In genomic region chr10:7578002-7578401, GRCm38 (mm10) we compare ENCODE assay signal across 10 mouse cellular contexts. TPM values are rescaled to one million over a fixed set of nuclear protein-coding genes. Genes with fewer than 3 reads are reported as not detected.
A peak's percentile ranks its signal among the peaks of the same experiment; 100 is the strongest.
DNase-seq lines count a peak whose midpoint lies in the region; ATAC-seq lines count a peak whose summit lies in the region.
"Had no signal": no experiment of that assay in that cellular context is flagged by ENCODE, and none has a peak within 500 bp of the region (broad histone marks: within the 10 kb centered on the region; RNA-seq: fewer than 3 reads in every experiment).

No protein-coding gene starts in this region.

- H3K9me3 ChIP-seq in embryonic facial prominence, embryonic 11.5 days (replicated peaks; ENCODE audit: control insufficient read depth, low read length), result no peaks in the 10 kb centered on the region
- H3K9me3 ChIP-seq in embryonic facial prominence, embryonic 10.5 days, result no peaks in the 10 kb centered on the region
- no peaks in the 10 kb centered on the region for H3K9me3 ChIP-seq in midbrain, embryonic 14.5 days (ENCODE audit: control insufficient read depth, low read length)
- H3K9me3 ChIP-seq in midbrain, embryonic 16.5 days (replicated peaks; ENCODE audit: control insufficient read depth, low read length, poor library complexity, severe bottlenecking), result no peaks in the 10 kb centered on the region
- no peaks in the 10 kb centered on the region for H3K9me3 ChIP-seq in heart, embryonic 11.5 days (replicated peaks; ENCODE audit: control insufficient read depth, low read length)
- H3K9me3 ChIP-seq: neural tube, embryonic 12.5 days had no signal

- no peaks in the 10 kb centered on the region for H3K4me1 ChIP-seq in embryonic facial prominence, embryonic 11.5 days (ENCODE audit: control insufficient read depth, insufficient read depth, low read length)
- 0 out of 2 replicates have a peak, but pooled peaks cover 3% of the 10 kb centered on the region for H3K4me1 ChIP-seq in embryonic facial prominence, embryonic 10.5 days
- H3K4me1 ChIP-seq in midbrain, embryonic 14.5 days (ENCODE audit: control insufficient read depth, insufficient read depth, low read length), result no peaks in the 10 kb centered on the region
- H3K4me1 ChIP-seq in midbrain, embryonic 16.5 days (ENCODE audit: control insufficient read depth, insufficient read depth, low read length), result no peaks in the 10 kb centered on the region
- H3K4me1 ChIP-seq in heart, embryonic 11.5 days (ENCODE audit: control insufficient read depth, insufficient read depth, low read length), result no peaks in the 10 kb centered on the region
- H3K4me1 ChIP-seq: neural tube, embryonic 12.5 days had no signal

- H3K4me2 ChIP-seq in embryonic facial prominence, embryonic 11.5 days (ENCODE audit: low read depth, low read length), result no peak overlapping the region
- H3K4me2 ChIP-seq in midbrain, embryonic 14.5 days (ENCODE audit: low read length), result no peak overlapping the region
- no peak overlapping the region for H3K4me2 ChIP-seq in midbrain, embryonic 16.5 days (ENCODE audit: low read length)
- H3K4me2 ChIP-seq in heart, embryonic 11.5 days, result no peak overlapping the region
- H3K4me2 ChIP-seq: neural tube, embryonic 12.5 days had no signal

- no peak for ATAC-seq in embryonic facial prominence, embryonic 11.5 days (replicated peaks; ENCODE audit: insufficient number of reproducible peaks, low FRiP score, low TSS enrichment, low read depth)
- no peak for ATAC-seq in midbrain, embryonic 14.5 days (ENCODE audit: low FRiP score, low TSS enrichment)
- no peak for ATAC-seq in midbrain, embryonic 16.5 days
- ATAC-seq in common myeloid progenitor, adult 5-6 weeks (replicated peaks; ENCODE audit: low read depth, poor library complexity, severe bottlenecking), result peak; percentile 66; the same call in 1 of the 2 replicates
- ATAC-seq in megakaryocyte-erythroid progenitor cell, adult 5-6 weeks (replicated peaks; ENCODE audit: low FRiP score, low TSS enrichment, poor library complexity, severe bottlenecking), result peak; percentile 67
- ATAC-seq in heart, embryonic 11.5 days (replicated peaks; ENCODE audit: insufficient number of reproducible peaks, low FRiP score, low TSS enrichment), result no peak

- no peaks in the 10 kb centered on the region for H3K36me3 ChIP-seq in embryonic facial prominence, embryonic 11.5 days (replicated peaks; ENCODE audit: control insufficient read depth, insufficient read depth, low read depth, low read length)
- H3K36me3 ChIP-seq in embryonic facial prominence, embryonic 10.5 days (replicated peaks), result no peaks in the 10 kb centered on the region
- H3K36me3 ChIP-seq in midbrain, embryonic 14.5 days (ENCODE audit: control insufficient read depth, insufficient read depth, low read length), result no peaks in the 10 kb centered on the region
- H3K36me3 ChIP-seq in midbrain, embryonic 16.5 days (ENCODE audit: control insufficient read depth, insufficient read depth, low read length), result no peaks in the 10 kb centered on the region
- no peaks in the 10 kb centered on the region for H3K36me3 ChIP-seq in heart, embryonic 11.5 days (ENCODE audit: control insufficient read depth, insufficient read depth, low read length)
- H3K36me3 ChIP-seq: neural tube, embryonic 12.5 days had no signal

- no peak overlapping the region for H3K4me3 ChIP-seq in embryonic facial prominence, embryonic 11.5 days (ENCODE audit: low read depth, low read length)
- no peak overlapping the region for H3K4me3 ChIP-seq in embryonic facial prominence, embryonic 10.5 days
- no peak overlapping the region for H3K4me3 ChIP-seq in midbrain, embryonic 14.5 days (replicated peaks; ENCODE audit: low read depth, low read length)
- H3K4me3 ChIP-seq in midbrain, embryonic 16.5 days (ENCODE audit: low read depth, low read length), result no peak overlapping the region
- H3K4me3 ChIP-seq in heart, embryonic 11.5 days (ENCODE audit: low read depth, low read length), result no peak overlapping the region
- H3K4me3 ChIP-seq: erythroblast, embryonic 14.5 days; neural tube, embryonic 12.5 days had no signal

- DNase-seq in embryonic facial prominence, embryonic 11.5 days (ENCODE audit: low spot score), result peak; percentile 7
- no peak for DNase-seq in embryonic facial prominence, embryonic 10.5 days (ENCODE audit: low spot score)
- peak; percentile 33 for DNase-seq in midbrain, embryonic 14.5 days
- DNase-seq in testis, postnatal 10 days (ENCODE audit: low spot score), result no peak

- H3K27me3 ChIP-seq in embryonic facial prominence, embryonic 11.5 days (ENCODE audit: control insufficient read depth, insufficient read depth, low read length), result no peaks in the 10 kb centered on the region
- H3K27me3 ChIP-seq in embryonic facial prominence, embryonic 10.5 days (replicated peaks; ENCODE audit: low read depth, poor library complexity, severe bottlenecking), result no peaks in the 10 kb centered on the region
- no peaks in the 10 kb centered on the region for H3K27me3 ChIP-seq in midbrain, embryonic 14.5 days (ENCODE audit: control insufficient read depth, insufficient read depth, low read length)
- H3K27me3 ChIP-seq in midbrain, embryonic 16.5 days (ENCODE audit: control insufficient read depth, insufficient read depth, low read depth, low read length), result no peaks in the 10 kb centered on the region
- no peaks in the 10 kb centered on the region for H3K27me3 ChIP-seq in heart, embryonic 11.5 days (ENCODE audit: control insufficient read depth, insufficient read depth, low read length)
- H3K27me3 ChIP-seq: neural tube, embryonic 12.5 days had no signal

- no peak overlapping the region for H3K27ac ChIP-seq in embryonic facial prominence, embryonic 11.5 days (replicated peaks; ENCODE audit: low read depth, low read length)
- no peak overlapping the region for H3K27ac ChIP-seq in embryonic facial prominence, embryonic 10.5 days (replicated peaks)
- H3K27ac ChIP-seq in midbrain, embryonic 14.5 days (replicated peaks; ENCODE audit: low read depth, low read length), result no peak overlapping the region
- H3K27ac ChIP-seq in midbrain, embryonic 16.5 days (ENCODE audit: low read length), result no peak overlapping the region
- H3K27ac ChIP-seq in heart, embryonic 11.5 days (ENCODE audit: low read depth, low read length), result no peak overlapping the region
- H3K27ac ChIP-seq: neural tube, embryonic 12.5 days had no signal

- H3K9ac ChIP-seq in embryonic facial prominence, embryonic 11.5 days (replicated peaks; ENCODE audit: low read length), result no peak overlapping the region
- H3K9ac ChIP-seq in midbrain, embryonic 14.5 days (replicated peaks; ENCODE audit: low read length), result no peak overlapping the region
- no peak overlapping the region for H3K9ac ChIP-seq in midbrain, embryonic 16.5 days (ENCODE audit: low read depth, low read length)
- H3K9ac ChIP-seq in heart, embryonic 11.5 days (ENCODE audit: low read depth, low read length), result no peak overlapping the region
- H3K9ac ChIP-seq: neural tube, embryonic 12.5 days had no signal

RNA-seq across cellular contexts. Expression of gene Lrp11, which starts 11.6 kb away (rescaled TPM):
- 6.1 and 7.5 TPM in 2 replicates for polyA plus RNA-seq in embryonic facial prominence, embryonic 11.5 days (2014; fragmentation: Nextera tagmentation; extraction: Ambion mirVana)
- polyA plus RNA-seq in embryonic facial prominence, embryonic 10.5 days (2016; fragmentation: Nextera tagmentation; extraction: Ambion mirVana), result 4.8 and 5.2 TPM in 2 replicates
- 30.9 and 36.6 TPM in 2 replicates for polyA plus RNA-seq in midbrain, embryonic 14.5 days (2014; fragmentation: Nextera tagmentation; extraction: Ambion mirVana)
- polyA plus RNA-seq in midbrain, embryonic 16.5 days (2015; fragmentation: Nextera tagmentation; extraction: Ambion mirVana), result 37.1 and 37.6 TPM in 2 replicates
- 0.53 and 1.5 TPM in 2 replicates for total RNA-seq in common myeloid progenitor, adult 5-6 weeks (2017)
- total RNA-seq in megakaryocyte-erythroid progenitor cell, adult 5-6 weeks (2014; fragmentation: Nextera tagmentation), result 3.2 and 4.0 TPM in 2 replicates
- total RNA-seq in megakaryocyte-erythroid progenitor cell, adult 5-6 weeks (2017), result 0.61 and 5.2 TPM in 2 replicates
- polyA plus RNA-seq in heart, embryonic 11.5 days (2014; fragmentation: Nextera tagmentation; extraction: Ambion mirVana), result 2.1 and 2.8 TPM in 2 replicates
- polyA plus RNA-seq: erythroblast, embryonic 14.5 days had no signal

Comparison
In these comparisons a context has a peak if more than half of its experiments do, and no peak if none do; other contexts are left out.
1. DNase-seq: peak in embryonic facial prominence, embryonic 11.5 days (single experiment) and midbrain, embryonic 14.5 days (single experiment); none in embryonic facial prominence, embryonic 10.5 days (single experiment) and testis, postnatal 10 days (single experiment).
2. ATAC-seq: peak in common myeloid progenitor, adult 5-6 weeks (single experiment) and megakaryocyte-erythroid progenitor cell, adult 5-6 weeks (single experiment); none in embryonic facial prominence, embryonic 11.5 days (single experiment), midbrain, embryonic 14.5 days (single experiment), midbrain, embryonic 16.5 days (single experiment) and heart, embryonic 11.5 days (single experiment).